Mouse (Mus musculus) forebrain, embryonic 16.5 days (tissue): ENCODE measurements around the gene Dot1l. TPM values are rescaled to one million over a fixed set of nuclear protein-coding genes. Genes with fewer than 3 reads are reported as not detected.

Experiments used
- ATAC-seq: fragments of 200-750 bp; cut with Nextera tagmentation; 2 replicates; pipeline ENCODE4 v1.8.0; 2017; ENCODE audit warnings: mild to moderate bottlenecking, moderate library complexity
- H3K27ac ChIP-seq: fragments of 300-500 bp; sonication (generic); 2 replicates; pipeline ENCODE4 v1.5.1; 2014; ENCODE audit warnings: low read length, control low read depth
- H3K27me3 ChIP-seq: fragments of 300-500 bp; sonication (generic); replicated peaks from 2 replicates; pipeline ENCODE4 v1.6.1; 2014; ENCODE audit warnings: low read length; ENCODE audit not compliant: control insufficient read depth, insufficient read depth
- H3K36me3 ChIP-seq: fragments of 300-500 bp; sonication (generic); 2 replicates; pipeline ENCODE4 v1.6.1; 2014; ENCODE audit not compliant: control insufficient read depth, insufficient read depth
- H3K4me1 ChIP-seq: fragments of 300-500 bp; sonication (generic); replicated peaks from 2 replicates; pipeline ENCODE4 v1.6.1; 2014; ENCODE audit warnings: low read length; ENCODE audit not compliant: control insufficient read depth, insufficient read depth
- H3K4me2 ChIP-seq: fragments of 300-500 bp; sonication (generic); 2 replicates; pipeline ENCODE4 v1.6.1; 2014; ENCODE audit warnings: mild to moderate bottlenecking, low read length, control low read depth
- H3K4me3 ChIP-seq: fragments of 300-500 bp; sonication (generic); replicated peaks from 2 replicates; pipeline ENCODE4 v1.5.1; 2014; ENCODE audit warnings: mild to moderate bottlenecking, low read length, control low read depth
- H3K9ac ChIP-seq: fragments of 300-500 bp; sonication (generic); replicated peaks from 2 replicates; pipeline ENCODE4 v1.6.1; 2014; ENCODE audit warnings: low read depth, low read length, control low read depth
- H3K9me3 ChIP-seq: fragments of 300-500 bp; sonication (generic); 2 replicates; pipeline ENCODE4 v1.6.1; 2016; ENCODE audit warnings: low read length; ENCODE audit not compliant: control insufficient read depth
- WGBS: fragments of 180-500 bp; shearing (Covaris S2); extraction: QIAGEN DNeasy Blood & Tissue Kit; methylation state at CpG from one replicate; pipeline ENCODE4 v1.1.7; 2014; 5-methylcytosine and 5-hydroxymethylcytosine counted together
- microRNA counts: library from miRNA; unstranded; fragments of <30 nt; microRNA quantifications from one replicate; lab custom pipeline; 2016
- microRNA-seq: library from miRNA; unstranded; fragments of <30 nt; microRNA quantifications from one replicate; pipeline ENCODE4, GENCODE M21; 2017
- polyA plus RNA-seq: library from polyadenylated mRNA; unstranded; fragments of >200 nt; fragmentation: Nextera tagmentation; extraction: Ambion mirVana; gene quantifications from 2 replicates; pipeline ENCODE4 v1.2.1, GENCODE M21; 2015

The Dot1l gene
- polyA plus RNA-seq, 1 experiment from 2014 or later = 22.5 TPM

GRCm38 (mm10) chr10:80842334-80842733 is 87.3 kb downstream of the Dot1l start:
- Histone ChIP-seq H3K4me1 (peaks cover 16% of the 10 kb centered on the region), H3K9ac (no peak overlapping the region), H3K27ac (no peak overlapping the region), H3K9me3 (no peaks in the 10 kb centered on the region), H3K36me3 (no peaks in the 10 kb centered on the region), H3K4me3 (no peak overlapping the region), H3K27me3 (peaks cover 26% of the 10 kb centered on the region), H3K4me2 (no peak overlapping the region)
- WGBS = 83% methylated on average over 15 of the region's 15 CpGs
- no peak for ATAC-seq

GRCm38 (mm10) chr10:80843087-80843930 is 88.3 kb downstream of the Dot1l start:
- Histone ChIP-seq H3K4me2 (peak overlapping the region; percentile 79), H3K27me3 (peaks cover 26% of the 10 kb centered on the region), H3K36me3 (no peaks in the 10 kb centered on the region), H3K9ac (peak overlapping the region; percentile 71), H3K27ac (no peak overlapping the region), H3K9me3 (no peaks in the 10 kb centered on the region), H3K4me1 (peaks cover 16% of the 10 kb centered on the region), H3K4me3 (peak overlapping the region; percentile 59)
- ATAC-seq = peak; percentile 49
- 10% methylated on average over 29 of the region's 32 CpGs for WGBS

GRCm38 (mm10) chr10:80843931-80844547 is 89.0 kb downstream of the Dot1l start, which contains the start of gene Lingo3:
Gene Lingo3, minus strand, starts transcription at chr10:80844039.
- peak; percentile 51 for ATAC-seq
- Histone ChIP-seq H3K27me3 (peaks cover 26% of the 10 kb centered on the region), H3K9ac (peak within 1 kb of the TSS; percentile 71), H3K36me3 (no peaks in the 10 kb centered on the region), H3K9me3 (no peaks in the 10 kb centered on the region), H3K4me3 (peak within 1 kb of the TSS; percentile 59), H3K4me1 (peaks cover 16% of the 10 kb centered on the region), H3K4me2 (peak within 1 kb of the TSS; percentile 79), H3K27ac (no peak within 1 kb of the TSS)
- 3% methylated on average over 51 of the region's 51 CpGs for WGBS

MicroRNA genes within 50 kb of the gene (microRNA counts, 519-probe panel; counts per million panel counts)
- not detected for microRNA mmu-miR-1982 (lab: Ali Mortazavi, UCI)

Small RNAs within 50 kb of the gene (microRNA-seq; reads per million reads assigned to microRNA genes)
- gene Mir1982 = 5.6 reads per million, percentile 23 among the genes with 10 or more reads in this experiment

Other genes with a start within 250 kb of the Dot1l start
- 0.16 and 0.23 TPM in 2 replicates for gene Atp8b3, start 216.1 kb upstream of the Dot1l start, polyA plus RNA-seq
- 28.1 and 30.3 TPM in 2 replicates for gene Rexo1, start 193.6 kb upstream of the Dot1l start, polyA plus RNA-seq
- 9.2 and 10.1 TPM in 2 replicates for gene Klf16, start 177.9 kb upstream of the Dot1l start, polyA plus RNA-seq
- gene Abhd17a, start 164.9 kb upstream of the Dot1l start, polyA plus RNA-seq = 92.2 and 93.1 TPM in 2 replicates
- gene Scamp4, start 152.3 kb upstream of the Dot1l start, polyA plus RNA-seq = 69.9 and 77.2 TPM in 2 replicates
- 6.4 and 6.7 TPM in 2 replicates for gene Adat3, start 152.3 kb upstream of the Dot1l start, polyA plus RNA-seq
- 3.1 and 4.1 TPM in 2 replicates for gene Gm49322, start 149.2 kb upstream of the Dot1l start, polyA plus RNA-seq
- 91.3 and 96.9 TPM in 2 replicates for gene Csnk1g2, start 132.4 kb upstream of the Dot1l start, polyA plus RNA-seq
- gene Btbd2, start 98.1 kb upstream of the Dot1l start, polyA plus RNA-seq = 75.2 and 79.7 TPM in 2 replicates
- 57.1 and 61.2 TPM in 2 replicates for gene Mknk2, start 77.1 kb upstream of the Dot1l start, polyA plus RNA-seq
- gene Mob3a, start 53.2 kb upstream of the Dot1l start, polyA plus RNA-seq = 56.9 and 59.4 TPM in 2 replicates
- 32.5 and 44.1 TPM in 2 replicates for gene Izumo4, start 53.0 kb upstream of the Dot1l start, polyA plus RNA-seq
- 101 and 102 TPM in 2 replicates for gene Ap3d1, start 12.9 kb upstream of the Dot1l start, polyA plus RNA-seq
- gene Sf3a2, start 43.0 kb downstream of the Dot1l start, polyA plus RNA-seq = 62.6 and 65.1 TPM in 2 replicates
- gene Plekhj1, start 43.4 kb downstream of the Dot1l start, polyA plus RNA-seq = 129 and 143 TPM in 2 replicates
- gene Amh, start 50.0 kb downstream of the Dot1l start, polyA plus RNA-seq = 0.15 TPM in 1 of 2 replicates, not detected in the other
- not detected in 2 replicates for gene Jsrp1, start 58.3 kb downstream of the Dot1l start, polyA plus RNA-seq
- gene Oaz1, start 71.5 kb downstream of the Dot1l start, polyA plus RNA-seq = 1,342 and 1,351 TPM in 2 replicates
- 6.0 and 9.3 TPM in 2 replicates for gene Lingo3, start 88.8 kb downstream of the Dot1l start, polyA plus RNA-seq
- gene Lsm7, start 100.0 kb downstream of the Dot1l start, polyA plus RNA-seq = 223 and 228 TPM in 2 replicates
- gene Sppl2b, start 100.1 kb downstream of the Dot1l start, polyA plus RNA-seq = 64.9 and 78.6 TPM in 2 replicates
- gene Tmprss9, start 116.6 kb downstream of the Dot1l start, polyA plus RNA-seq = 0.24 and 0.25 TPM in 2 replicates
- 298 and 299 TPM in 2 replicates for gene Timm13, start 145.8 kb downstream of the Dot1l start, polyA plus RNA-seq
- 53.2 and 59.8 TPM in 2 replicates for gene Lmnb2, start 163.0 kb downstream of the Dot1l start, polyA plus RNA-seq
- gene Gadd45b, start 174.9 kb downstream of the Dot1l start, polyA plus RNA-seq = 5.8 and 7.0 TPM in 2 replicates